Mouse (Mus musculus): ENCODE results near the gene Slc38a4. TPM values are rescaled to one million over a fixed set of nuclear protein-coding genes. Genes with fewer than 3 reads are reported as not detected.

The Slc38a4 gene
- total and polyA plus RNA-seq, 3 experiments, result 0.13 to 0.51 (median 0.17) TPM

DNA sequence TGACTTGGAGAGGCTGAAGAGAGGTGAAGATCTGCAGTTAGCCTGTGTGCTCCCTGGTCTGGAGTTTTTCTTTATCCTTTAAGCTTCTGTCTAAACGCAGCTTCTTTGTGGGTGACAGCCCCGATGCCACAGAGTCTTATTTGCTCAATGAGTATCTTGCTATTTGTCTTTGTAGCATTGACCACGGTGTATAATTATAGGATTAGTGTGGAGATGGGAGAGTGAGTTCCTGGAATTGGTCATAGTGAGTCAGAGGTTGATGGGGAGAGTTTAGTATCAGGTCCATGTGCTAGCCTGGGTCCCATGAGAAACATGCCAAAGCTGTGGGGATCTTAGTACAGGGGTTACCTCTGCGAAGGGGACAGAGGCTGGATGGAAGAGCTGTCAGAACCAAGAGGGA, 41.8 kb upstream of the Slc38a4 start:
- Histone ChIP-seq H3K4me3 (replicated peaks in 1 of 3; ENCODE audit: low read depth in 2 of 3, low read length in 2 of 3, poor library complexity in 1 of 3) (no peak overlapping the region), H3K4me2 (ENCODE audit: insufficient read depth, low read depth, poor library complexity, severe bottlenecking) (no peak overlapping the region), H3K9me3 (replicated peaks; ENCODE audit: low read length) (peaks cover 8% of the 10 kb centered on the region), H3K27me3 (replicated peaks) (peaks cover 6% of the 10 kb centered on the region), H3K9ac (ENCODE audit: insufficient read depth, low read depth) (no peak overlapping the region), H3K79me2 (replicated peaks; ENCODE audit: control insufficient read depth, extremely low read depth, insufficient read depth, poor library complexity, severe bottlenecking) (no peaks in the 10 kb centered on the region), H3K4me1 (ENCODE audit: control insufficient read depth in 1 of 2, insufficient read depth in 2 of 2) (0 out of 4 replicates have a peak, but pooled peaks cover 0 to 5% of the 10 kb centered on the region in 2 experiments), H3K36me3 (replicated peaks in 1 of 2; ENCODE audit: control insufficient read depth in 1 of 2, insufficient read depth in 1 of 2, low read length in 1 of 2) (no peaks in the 10 kb centered on the region), H3K27ac (ENCODE audit: insufficient read depth, low read depth) (no peak overlapping the region)
- TF ChIP-seq CHD2 (IDR thresholded peaks at IDR 0.05; ENCODE audit: low read length) (no peak), USF1 (IDR thresholded peaks at IDR 0.05; ENCODE audit: low read depth, low read length) (no peak), IRF4 (IDR thresholded peaks at IDR 0.05; ENCODE audit: low read depth, low read length) (no peak), MAX (IDR thresholded peaks at IDR 0.05; ENCODE audit: low read length) (no peak), JUN (IDR thresholded peaks at IDR 0.05; ENCODE audit: insufficient read depth, low read depth, low read length) (no peak), MEF2A (IDR thresholded peaks at IDR 0.05; ENCODE audit: borderline replicate concordance, low read depth, low read length) (no peak), MAFK (IDR thresholded peaks at IDR 0.05; ENCODE audit: insufficient replicate concordance, low read length) (no peak)
- dilution Hi-C loops (cut with MboI; ENCODE audit: extremely low pct_ligation_motif_present, extremely low pct_unique_long_range_greater_than_20kb, low sequenced_read_pairs) (no loop called here), in situ Hi-C loops (cut with MboI; ENCODE audit: low pct_ligation_motif_present, low pct_unique_long_range_greater_than_20kb, low sequenced_read_pairs) (no loop called here)
- DNase-seq (ENCODE audit: extremely low read depth), result no peak

DNA sequence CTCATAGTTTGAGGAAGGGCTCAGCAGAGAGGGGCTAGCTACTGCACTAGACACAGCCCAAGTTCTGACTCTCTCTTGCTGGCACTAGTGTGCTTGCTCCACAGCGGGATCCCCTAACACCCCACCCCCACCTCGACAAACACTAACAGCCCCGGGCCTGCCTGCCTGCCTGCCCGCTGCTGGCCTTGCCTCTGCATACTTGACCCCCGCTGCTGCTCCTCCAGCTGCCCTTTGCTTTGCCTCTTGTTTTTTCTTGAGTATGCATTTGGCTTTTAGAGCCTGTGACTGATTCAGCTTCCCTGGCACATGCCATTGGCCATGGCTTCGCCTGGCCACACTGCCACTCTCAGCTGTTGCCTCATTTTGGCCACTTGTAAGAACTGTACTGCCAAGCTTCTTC, 33.8 kb upstream of the Slc38a4 start:
- TF ChIP-seq CHD1 (IDR thresholded peaks at IDR 0.05; ENCODE audit: low read depth, low read length) (no peak), POLR2AphosphoS2 (IDR thresholded peaks at IDR 0.05; ENCODE audit: low read depth, low read length) (no peak), NRF1 (IDR thresholded peaks at IDR 0.05; ENCODE audit: low read depth, low read length) (no peak), GABPA (IDR thresholded peaks at IDR 0.05; ENCODE audit: insufficient replicate concordance, low read depth, low read length) (no peak), MAFK (IDR thresholded peaks at IDR 0.05; ENCODE audit: insufficient replicate concordance, low read length) (no peak), CTCF (conservative IDR thresholded peaks at IDR 0.05 in 1 of 2, IDR thresholded peaks at IDR 0.05 in 1 of 2; ENCODE audit: low read depth in 2 of 2, low read length in 2 of 2) (no peak), MAZ (IDR thresholded peaks at IDR 0.05; ENCODE audit: low read depth, low read length) (no peak), JUN (IDR thresholded peaks at IDR 0.05; ENCODE audit: insufficient read depth, low read depth, low read length) (no peak), USF2 (conservative IDR thresholded peaks at IDR 0.05; ENCODE audit: low read depth, low read length) (no peak)
- Histone ChIP-seq H3K27me3 (replicated peaks) (peaks cover 3% of the 10 kb centered on the region), H3K27ac (ENCODE audit: insufficient read depth, low read depth) (no peak overlapping the region), H3K4me1 (ENCODE audit: control insufficient read depth in 1 of 2, insufficient read depth in 2 of 2) (peaks cover 3% of the 10 kb centered on the region in 2 experiments; a peak in 3 of 4 replicates), H3K4me2 (ENCODE audit: insufficient read depth, low read depth, poor library complexity, severe bottlenecking) (no peak overlapping the region), H3K79me2 (replicated peaks; ENCODE audit: control insufficient read depth, extremely low read depth, insufficient read depth, poor library complexity, severe bottlenecking) (peaks cover 11% of the 10 kb centered on the region), H3K9me3 (replicated peaks; ENCODE audit: low read length) (peaks cover 5% of the 10 kb centered on the region), H3K4me3 (replicated peaks in 1 of 3; ENCODE audit: low read depth in 2 of 3, low read length in 2 of 3, poor library complexity in 1 of 3) (no peak overlapping the region), H3K36me3 (replicated peaks in 1 of 2; ENCODE audit: control insufficient read depth in 1 of 2, insufficient read depth in 1 of 2, low read length in 1 of 2) (no peaks in the 10 kb centered on the region), H3K9ac (ENCODE audit: insufficient read depth, low read depth) (no peak overlapping the region)
- no peak for DNase-seq (ENCODE audit: extremely low read depth)
- dilution Hi-C loops (cut with MboI; ENCODE audit: extremely low pct_ligation_motif_present, extremely low pct_unique_long_range_greater_than_20kb, low sequenced_read_pairs) (no loop called here), in situ Hi-C loops (cut with MboI; ENCODE audit: low pct_ligation_motif_present, low pct_unique_long_range_greater_than_20kb, low sequenced_read_pairs) (no loop called here)
